Mouse (Mus musculus) left cerebral cortex, postnatal 4 days (tissue): ENCODE measurements around the gene Calm1. TPM values are rescaled to one million over a fixed set of nuclear protein-coding genes. Genes with fewer than 3 reads are reported as not detected.

Source experiments
- total RNA-seq, 2 experiments: library from RNA; stranded (reverse); gene quantifications; 2 replicates each; pipeline ENCODE4 v1.2.3; 2021

The Calm1 gene
- total RNA-seq, 2 experiments from 2014 or later, result 1,473 to 1,476 TPM

Other genes starting within 250 kb of the Calm1 start
- 1 to 10 TPM; 1.5 to 2.0 TPM for gene Kcnk13, start 234.9 kb upstream of the Calm1 start, total RNA-seq
- gene Psmc1, start 89.3 kb upstream of the Calm1 start, total RNA-seq, result 100 to 1,000 TPM; 184 to 191 TPM
- 10 to 100 TPM; 17.8 to 19.9 TPM for gene Nrde2, start 39.8 kb upstream of the Calm1 start, total RNA-seq